Mouse (Mus musculus): ENCODE results near the gene Vsnl1. TPM values are rescaled to one million over a fixed set of nuclear protein-coding genes. Genes with fewer than 3 reads are reported as not detected.

Vsnl1 gene
- total RNA-seq, 2 experiments from 2014 or later, result 0.45 to 0.88 TPM

DNA sequence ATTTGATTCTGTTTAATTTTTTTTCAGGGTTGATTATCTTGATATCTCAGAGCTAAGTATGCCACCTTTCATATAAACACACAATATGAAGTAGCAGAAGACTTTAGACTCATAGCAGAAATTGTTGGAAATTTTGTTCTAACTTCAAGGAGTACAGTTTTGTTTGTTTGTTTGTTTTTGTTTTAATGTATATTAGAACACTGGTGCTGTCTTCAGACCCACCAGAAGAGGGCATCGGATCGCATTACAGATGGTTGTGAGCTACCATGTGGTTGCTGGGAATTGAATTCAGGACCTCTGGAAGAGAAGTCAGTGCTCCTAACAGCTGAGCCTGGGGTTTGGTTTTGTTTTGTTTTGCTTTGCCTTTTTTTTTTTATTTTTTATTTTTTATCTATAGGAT is 150.0 kb downstream of the Vsnl1 start:
- intact Hi-C loops (cut with DNase I), result loop anchor here (5.0 kb wide), 1 partner anchor 89 kb away; no protein-coding TSS in a partner anchor
- DNase-seq (ENCODE audit: low spot score), result no peak

- DNase-seq (ENCODE audit: low spot score), result no peak
- intact Hi-C loops (cut with DNase I), result no loop called here
These were observed 154.8 kb downstream of the Vsnl1 start for GRCm38 (mm10) chr12:11281584-11281983.

DNA sequence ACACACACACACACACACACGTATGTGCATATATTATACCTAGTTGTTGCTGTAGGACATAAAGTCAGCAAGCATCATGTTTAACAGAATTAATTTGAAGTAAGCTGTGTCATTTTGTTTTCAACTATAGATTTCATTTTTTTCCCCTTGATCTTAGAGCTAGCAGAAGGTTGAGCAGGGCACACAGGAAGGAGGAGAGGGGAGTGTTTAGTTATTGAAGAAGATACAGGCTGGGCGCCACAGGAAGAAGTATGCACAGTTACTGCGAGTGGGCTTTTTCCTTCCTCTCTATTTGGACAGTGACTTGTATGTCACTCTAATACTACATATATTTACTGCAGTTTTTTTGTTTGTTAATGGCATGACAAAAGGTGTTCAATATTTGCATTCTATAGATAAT is 156.5 kb downstream of the Vsnl1 start:
- intact Hi-C loops (cut with DNase I), result no loop called here
- no peak for DNase-seq (ENCODE audit: low spot score)

GRCm38 (mm10) chr12:11277207-11277606 is 159.2 kb downstream of the Vsnl1 start:
- no peak for DNase-seq (ENCODE audit: low spot score)
- intact Hi-C loops (cut with DNase I), result no loop called here

- no peak for DNase-seq (ENCODE audit: low spot score)
- intact Hi-C loops (cut with DNase I), result no loop called here
These were observed 159.8 kb downstream of the Vsnl1 start for GRCm38 (mm10) chr12:11276632-11277031.

Small RNA genes within 50 kb of the gene (microRNA-seq; reads per million reads assigned to microRNA genes)
- gene Mir7675, result not detected

Other genes starting within 250 kb of the Vsnl1 start
- not detected for gene Msgn1, start 227.6 kb downstream of the Vsnl1 start, total RNA-seq (2021)
- 1 to 10 TPM; 1.1 to 1.3 TPM for gene Gen1, start 170.8 kb downstream of the Vsnl1 start, total RNA-seq (2021)
- gene Smc6, start 170.7 kb downstream of the Vsnl1 start, total RNA-seq (2021), result 10 to 100 TPM; 42.9 to 50.3 TPM
- gene Rad51ap2, start 19.5 kb upstream of the Vsnl1 start, total RNA-seq (2021), result not detected

All from heart, postnatal 25 days (tissue).